Mouse (Mus musculus) Muller cell, postnatal 12 days (primary cell): ENCODE measurements at regions not wholly inside any gene's neighbourhood (a gene's known extent, or its start where the extent isn't known, plus 50 kb on each side); places are given as distances from the start of the nearest gene placed in this dataset.
"Not testable (repeated sequence)": the region's sequence is repeated elsewhere in the genome, so short reads cannot be mapped to it uniquely, and the experiment has no call there.

Source experiments
- DNase-seq: peaks from one replicate; pipeline ENCODE4 v3.0.0-alpha.2; 2015; ENCODE audit errors: inconsistent ontology term

- not testable (repeated sequence) for DNase-seq
Measured at GRCm38 (mm10) chr14:53331153-53331552, 835.6 kb upstream of the Olfr1507 start.

DNA sequence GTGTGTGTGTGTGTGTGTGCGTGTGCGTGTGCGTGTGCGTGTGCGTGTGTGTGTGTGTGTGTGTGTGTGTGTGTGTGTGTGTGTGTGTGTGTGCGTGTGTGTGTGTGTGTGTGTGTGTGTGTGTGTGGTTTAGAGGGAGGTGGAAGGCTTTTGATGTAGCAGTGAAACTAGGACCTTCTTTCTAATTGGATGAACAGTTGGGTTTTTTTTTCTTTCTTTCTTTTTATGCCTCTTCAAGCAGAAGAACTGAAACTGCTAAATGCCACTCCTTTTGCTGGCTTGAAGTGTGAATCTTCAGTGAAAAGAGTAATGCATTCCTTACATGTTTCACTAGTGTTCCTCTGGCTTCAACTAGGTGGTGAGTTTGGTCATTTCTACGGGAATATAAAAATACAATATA lies 828.8 kb upstream of the Olfr1507 start:
- not testable (repeated sequence) for DNase-seq

DNA sequence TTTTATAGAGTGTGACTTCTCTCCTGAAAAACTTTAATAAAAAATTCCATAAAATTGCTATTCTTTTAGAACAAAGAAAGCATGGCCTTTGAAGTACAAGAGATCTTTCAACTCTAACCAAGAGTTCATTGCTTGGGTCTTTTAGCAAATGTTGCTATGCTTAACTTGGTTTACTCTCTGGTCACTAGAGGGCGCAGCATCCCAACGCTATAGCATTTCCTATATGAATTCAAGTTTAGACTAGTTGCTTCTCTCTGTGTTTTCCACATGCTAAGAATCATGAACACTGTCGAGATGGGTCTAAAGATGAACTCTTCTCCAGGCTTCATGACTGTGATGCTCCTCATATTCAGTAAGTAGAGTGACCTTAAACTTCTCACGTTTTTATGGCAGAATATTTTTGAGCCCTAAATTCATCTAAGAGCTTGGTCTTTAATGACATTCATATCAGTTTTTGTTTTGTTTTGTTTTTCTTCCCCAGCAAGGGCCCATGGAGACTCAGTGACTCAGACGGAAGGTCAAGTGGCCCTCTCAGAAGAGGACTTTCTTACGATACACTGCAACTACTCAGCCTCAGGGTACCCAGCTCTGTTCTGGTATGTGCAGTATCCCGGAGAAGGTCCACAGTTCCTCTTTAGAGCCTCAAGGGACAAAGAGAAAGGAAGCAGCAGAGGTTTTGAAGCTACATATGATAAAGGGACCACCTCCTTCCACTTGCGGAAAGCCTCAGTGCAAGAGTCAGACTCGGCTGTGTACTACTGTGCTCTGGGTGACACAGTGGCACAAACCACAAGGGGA lies 823.2 kb upstream of the Olfr1507 start:
- DNase-seq = not testable (repeated sequence)

DNA sequence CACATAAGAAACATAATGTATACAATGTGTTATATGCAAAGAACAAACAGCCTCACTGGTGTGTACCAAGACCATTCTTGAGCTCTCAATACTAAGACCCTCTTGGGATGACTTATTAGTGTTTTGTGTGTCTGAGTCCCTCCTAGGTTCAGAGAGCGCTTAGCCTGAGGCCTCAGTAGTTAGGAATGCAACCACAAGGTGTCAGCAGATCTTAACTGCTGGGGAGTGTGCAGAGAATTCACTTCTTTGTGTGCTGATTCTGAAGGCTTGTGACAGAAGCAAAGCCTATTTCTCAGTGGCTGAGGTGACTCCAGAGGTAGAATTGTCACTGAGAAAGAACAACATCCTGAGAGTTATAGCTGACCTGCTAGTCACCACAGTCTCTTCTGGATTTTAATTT lies 816.9 kb upstream of the Olfr1507 start:
- not testable (repeated sequence) for DNase-seq

GRCm38 (mm10) chr14:53303179-53303578 lies 807.6 kb upstream of the Olfr1507 start:
- DNase-seq = not testable (repeated sequence)

- not testable (repeated sequence) for DNase-seq
Measured at GRCm38 (mm10) chr14:53302491-53302829, 806.9 kb upstream of the Olfr1507 start.

DNA sequence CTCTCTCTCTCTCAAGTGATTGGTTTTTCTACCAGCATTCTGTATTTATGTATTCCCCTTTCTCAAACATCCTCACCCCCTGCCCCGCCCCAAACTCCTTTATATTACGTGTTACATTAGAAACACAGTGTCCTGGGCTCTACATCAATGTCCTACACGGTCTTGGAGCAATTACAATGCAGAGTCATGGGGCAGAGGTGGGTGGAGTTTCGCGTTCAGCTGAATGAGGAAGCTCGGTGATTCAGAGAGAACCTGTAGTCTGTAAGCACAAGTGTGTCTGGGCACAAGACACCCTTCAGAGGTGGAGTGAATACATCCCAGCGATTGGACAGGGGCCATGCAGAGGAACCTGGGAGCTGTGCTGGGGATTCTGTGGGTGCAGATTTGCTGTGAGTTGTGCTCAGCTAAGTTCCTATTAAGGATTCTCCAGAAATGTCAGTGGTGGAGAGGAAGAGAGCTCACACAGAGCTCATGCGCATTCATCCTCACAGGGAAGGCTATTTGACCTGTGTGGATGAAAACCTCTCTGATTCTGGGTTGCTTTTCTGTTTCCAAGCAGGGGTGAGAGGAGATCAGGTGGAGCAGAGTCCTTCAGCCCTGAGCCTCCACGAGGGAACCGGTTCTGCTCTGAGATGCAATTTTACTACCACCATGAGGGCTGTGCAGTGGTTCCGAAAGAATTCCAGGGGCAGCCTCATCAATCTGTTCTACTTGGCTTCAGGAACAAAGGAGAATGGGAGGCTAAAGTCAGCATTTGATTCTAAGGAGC lies 806.4 kb upstream of the Olfr1507 start:
- not testable (repeated sequence) for DNase-seq

GRCm38 (mm10) chr14:53301110-53301509 lies 805.6 kb upstream of the Olfr1507 start:
- DNase-seq = not testable (repeated sequence)

GRCm38 (mm10) chr14:53299735-53300134 lies 804.2 kb upstream of the Olfr1507 start:
- DNase-seq = not testable (repeated sequence)

DNA sequence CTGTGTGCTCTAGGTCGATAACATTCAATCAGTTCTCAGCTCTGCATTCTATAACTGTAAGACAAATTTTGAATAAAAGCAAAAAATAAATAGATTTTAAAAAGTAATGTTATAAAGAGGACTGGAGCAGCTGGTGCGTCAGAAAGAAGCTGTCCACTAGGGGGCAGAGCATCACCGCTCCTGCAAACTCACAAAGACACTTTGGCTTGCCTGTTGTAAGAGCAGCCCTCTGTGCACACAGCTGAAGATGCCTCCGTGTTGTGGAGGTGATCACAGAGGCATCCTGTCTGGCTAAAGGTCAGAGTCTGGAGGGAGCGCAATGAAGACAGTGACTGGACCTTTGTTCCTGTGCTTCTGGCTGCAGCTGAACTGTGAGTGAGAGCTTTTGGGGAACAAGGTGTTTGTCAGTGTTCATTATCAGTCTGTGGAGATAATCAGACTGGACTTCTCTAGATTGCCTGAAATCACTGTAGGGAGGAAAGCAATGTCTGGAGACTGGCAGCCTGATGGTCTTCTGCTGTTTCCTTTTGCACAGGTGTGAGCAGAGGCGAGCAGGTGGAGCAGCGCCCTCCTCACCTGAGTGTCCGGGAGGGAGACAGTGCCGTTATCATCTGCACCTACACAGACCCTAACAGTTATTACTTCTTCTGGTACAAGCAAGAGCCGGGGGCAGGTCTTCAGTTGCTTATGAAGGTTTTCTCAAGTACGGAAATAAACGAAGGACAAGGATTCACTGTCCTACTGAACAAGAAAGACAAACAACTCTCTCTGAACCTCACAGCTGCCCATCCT lies 788.0 kb upstream of the Olfr1507 start:
- not testable (repeated sequence) for DNase-seq

DNA sequence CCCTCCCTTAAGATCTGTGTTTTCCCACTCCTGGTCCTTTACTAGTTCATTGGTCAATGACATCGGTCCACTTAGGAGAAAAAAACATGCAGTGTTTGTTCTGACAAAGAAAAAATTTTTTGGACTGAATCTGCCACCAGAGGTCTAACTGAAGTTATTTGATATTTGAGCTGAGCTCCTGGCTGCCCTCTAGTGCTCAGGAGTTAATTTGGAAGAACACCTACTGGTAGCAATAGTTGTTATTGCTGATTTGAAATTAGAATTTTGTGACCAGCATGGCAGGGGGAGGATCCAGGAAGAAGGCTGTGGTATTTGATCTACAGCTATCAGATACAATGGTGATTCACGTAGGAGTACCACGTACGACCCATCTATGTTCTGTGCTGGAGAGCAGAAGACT lies 777.7 kb upstream of the Olfr1507 start:
- not testable (repeated sequence) for DNase-seq

- not testable (repeated sequence) for DNase-seq
Measured at GRCm38 (mm10) chr14:53267693-53268092, 772.1 kb upstream of the Olfr1507 start.

- not testable (repeated sequence) for DNase-seq
Measured at GRCm38 (mm10) chr14:53255962-53256361, 760.4 kb upstream of the Olfr1507 start.

DNA sequence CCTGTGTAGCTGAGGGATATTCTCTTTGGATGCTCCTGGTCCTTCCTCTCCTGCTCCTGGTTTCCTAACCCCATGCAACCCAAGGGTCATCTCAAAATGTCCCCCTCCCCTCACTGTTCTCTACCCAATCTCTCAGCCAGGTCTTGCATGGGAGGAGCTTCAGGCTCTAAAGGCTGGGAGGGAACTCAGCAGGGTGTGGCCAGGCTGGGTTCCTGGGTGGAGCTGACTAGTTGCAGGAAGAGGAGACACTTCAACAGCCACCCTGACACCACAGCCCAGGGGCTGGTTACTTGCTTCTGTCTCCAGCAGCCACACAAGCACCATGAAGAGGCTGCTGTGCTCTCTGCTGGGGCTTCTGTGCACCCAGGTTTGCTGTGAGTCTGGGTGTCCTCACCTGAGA lies 757.9 kb upstream of the Olfr1507 start:
- DNase-seq = not testable (repeated sequence)

DNA sequence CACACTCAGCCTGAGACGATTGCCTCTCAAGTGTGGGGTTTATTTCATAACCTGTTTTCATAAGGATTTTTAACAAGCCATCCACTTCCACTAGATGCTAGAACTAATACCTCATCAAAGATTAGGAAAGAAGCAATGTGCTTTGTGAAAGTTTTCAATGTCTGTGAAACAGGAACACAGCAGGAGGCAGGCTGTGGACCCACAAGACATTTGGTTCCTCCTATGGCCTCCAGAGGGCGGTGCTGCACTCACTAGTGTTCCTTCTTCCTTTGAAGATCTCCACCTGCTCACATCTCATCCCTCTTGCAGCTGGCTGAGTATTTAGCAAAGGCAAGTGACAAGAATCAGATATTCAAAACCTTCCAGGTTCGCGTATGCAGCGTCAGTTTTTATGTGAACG lies 735.6 kb upstream of the Olfr1507 start:
- not testable (repeated sequence) for DNase-seq

DNA sequence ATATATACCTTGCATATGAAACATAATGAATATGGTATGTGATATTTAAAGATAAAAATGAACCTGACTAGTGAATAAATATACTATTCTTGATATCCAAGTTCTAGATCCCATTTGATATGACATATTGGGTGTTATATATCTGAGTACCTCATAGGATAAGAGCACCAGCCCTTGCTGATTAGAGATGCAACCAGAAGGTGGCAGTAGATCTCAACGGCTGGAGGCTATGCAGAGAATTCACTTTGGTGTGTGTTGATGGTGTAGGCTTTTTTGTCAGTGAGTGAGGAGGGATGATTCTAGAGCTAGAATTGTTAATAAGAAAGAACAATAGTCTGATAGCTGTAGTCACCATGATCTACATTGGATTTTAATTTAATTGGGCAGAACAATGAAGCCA lies 729.2 kb upstream of the Olfr1507 start:
- DNase-seq = not testable (repeated sequence)

DNA sequence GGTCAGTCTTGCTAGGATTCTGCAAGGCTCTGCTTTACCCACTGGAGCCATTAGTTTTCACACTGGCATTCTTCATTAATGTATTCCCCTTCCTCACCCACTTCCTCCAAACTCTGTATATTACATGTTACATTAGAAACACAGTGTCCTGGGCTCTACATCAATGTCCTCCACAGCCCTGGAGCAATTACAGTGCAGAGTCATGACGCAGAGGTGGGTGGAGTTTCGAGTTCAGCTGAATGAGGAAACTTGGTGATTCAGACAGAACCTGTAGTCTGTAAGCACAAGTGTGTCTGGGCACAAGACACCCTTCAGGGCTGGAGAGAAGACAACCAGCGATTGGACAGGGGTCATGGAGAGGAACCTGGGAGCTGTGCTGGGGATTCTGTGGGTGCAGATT lies 715.0 kb upstream of the Olfr1507 start:
- DNase-seq = not testable (repeated sequence)

DNA sequence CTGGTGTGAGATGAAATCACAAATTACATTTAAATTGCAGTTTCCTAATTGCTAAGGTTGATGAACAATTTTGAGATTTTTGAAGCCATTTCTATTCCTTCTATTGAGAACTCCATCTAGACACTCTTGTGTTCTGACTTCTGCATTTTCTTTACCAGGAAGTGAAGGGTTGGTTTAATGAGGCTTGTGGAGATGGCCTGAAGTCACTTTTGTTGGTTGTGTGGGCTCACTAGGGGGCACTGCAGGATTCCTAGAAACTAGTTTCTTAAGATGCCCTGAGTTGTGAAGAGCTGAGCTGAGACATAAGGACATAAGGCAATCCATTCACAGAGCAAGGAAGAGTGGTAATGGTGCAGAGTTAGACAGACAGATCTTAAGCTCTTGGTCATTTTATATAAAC lies 713.7 kb upstream of the Olfr1507 start:
- not testable (repeated sequence) for DNase-seq

GRCm38 (mm10) chr14:53190931-53191330 lies 695.4 kb upstream of the Olfr1507 start:
- DNase-seq = not testable (repeated sequence)

GRCm38 (mm10) chr14:53174099-53174498 lies 678.5 kb upstream of the Olfr1507 start:
- not testable (repeated sequence) for DNase-seq

DNA sequence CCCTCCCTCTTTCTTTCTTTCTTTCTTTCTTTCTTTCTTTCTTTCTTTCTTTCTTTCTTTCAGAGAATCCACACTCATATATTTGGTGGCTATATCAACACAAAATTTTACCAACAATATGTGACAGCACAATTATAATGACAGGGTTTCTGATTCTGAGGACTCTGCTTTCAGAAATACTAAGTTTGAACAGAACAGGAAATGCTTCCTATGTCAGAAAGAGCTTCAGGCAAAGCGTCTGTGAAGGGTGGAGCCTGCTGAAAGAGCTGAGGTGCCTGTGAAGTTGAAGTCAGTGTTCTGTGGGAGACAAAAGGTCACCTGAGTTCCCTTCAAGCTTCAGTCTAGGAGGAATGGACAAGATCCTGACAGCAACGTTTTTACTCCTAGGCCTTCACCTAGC lies 670.8 kb upstream of the Olfr1507 start:
- not testable (repeated sequence) for DNase-seq

DNA sequence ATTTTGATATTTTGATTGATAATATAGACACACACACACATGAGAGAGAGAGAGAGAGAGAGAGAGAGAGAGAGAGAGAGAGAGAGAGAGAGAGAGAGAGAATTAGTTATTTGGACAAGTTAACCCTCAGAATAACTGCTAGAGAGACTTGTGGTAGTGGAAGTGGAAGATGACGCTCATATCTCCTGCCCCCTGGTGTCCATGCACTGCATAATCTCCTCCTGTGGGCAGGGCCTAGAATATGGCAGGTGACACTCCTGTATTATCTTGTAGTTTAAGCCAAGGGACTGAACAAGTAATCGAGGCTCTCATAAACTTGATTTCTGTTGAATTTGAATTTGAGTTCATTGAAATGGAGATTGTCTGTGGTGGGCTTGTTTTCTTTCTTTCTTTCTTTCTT lies 663.5 kb upstream of the Olfr1507 start:
- DNase-seq = not testable (repeated sequence)
